ENCODE assay signal across 22 mouse cellular contexts in genomic region chr19:53797770-53798169, GRCm38 (mm10).
DNase-seq lines count a peak whose midpoint lies in the region; ATAC-seq and TF ChIP-seq lines count a peak whose summit lies in the region.
"Had no signal": no experiment of that assay in that cellular context is flagged by ENCODE, and none has a peak within 500 bp of the region (broad histone marks: within the 10 kb centered on the region; RNA-seq: fewer than 3 reads in every experiment).

No protein-coding gene starts in this region.

- no peak overlapping the region for H3K4me3 ChIP-seq in heart, embryonic 13.5 days
- H3K4me3 ChIP-seq in lung, embryonic 14.5 days (ENCODE audit: low read depth, low read length): no peak overlapping the region
- H3K4me3 ChIP-seq in lung, adult 2 months (replicated peaks; ENCODE audit: extremely low read depth, low read depth, low read length): no peak overlapping the region
- H3K4me3 ChIP-seq in embryonic facial prominence, embryonic 12.5 days: no peak overlapping the region
- H3K4me3 ChIP-seq: embryonic facial prominence, embryonic 15.5 days; forebrain, embryonic 15.5 days; hindbrain, embryonic 13.5 days; kidney, embryonic 15.5 days; limb, embryonic 13.5 days; midbrain, embryonic 13.5 days; stomach, embryonic 15.5 days had no signal

- no peak for TF ChIP-seq POLR2A in lung, adult 2 months (IDR thresholded peaks at IDR 0.05; ENCODE audit: borderline replicate concordance, extremely low read depth, low read depth, low read length)

- 0 out of 2 replicates have a peak overlapping the region, but pooled peaks have one; percentile 7 for H3K4me2 ChIP-seq in heart, embryonic 13.5 days
- H3K4me2 ChIP-seq in lung, embryonic 14.5 days: no peak overlapping the region
- no peak overlapping the region for H3K4me2 ChIP-seq in embryonic facial prominence, embryonic 12.5 days (replicated peaks)
- H3K4me2 ChIP-seq: embryonic facial prominence, embryonic 15.5 days; forebrain, embryonic 15.5 days; hindbrain, embryonic 13.5 days; kidney, embryonic 15.5 days; limb, embryonic 13.5 days; midbrain, embryonic 13.5 days; stomach, embryonic 15.5 days had no signal

- intact Hi-C loops in heart, postnatal 14 days (cut with DNase I): no loop called here

- TF ChIP-seq CTCF in lung, embryonic 14.5 days (IDR thresholded peaks at IDR 0.05; ENCODE audit: low read depth): no peak
- TF ChIP-seq CTCF in lung, adult 2 months (IDR thresholded peaks at IDR 0.05; ENCODE audit: insufficient read depth, low read length): no peak

- H3K36me3 ChIP-seq in heart, embryonic 13.5 days: no peaks in the 10 kb centered on the region
- no peaks in the 10 kb centered on the region for H3K36me3 ChIP-seq in lung, embryonic 14.5 days (ENCODE audit: insufficient read depth)
- no peaks in the 10 kb centered on the region for H3K36me3 ChIP-seq in embryonic facial prominence, embryonic 12.5 days
- H3K36me3 ChIP-seq: embryonic facial prominence, embryonic 15.5 days; forebrain, embryonic 15.5 days; hindbrain, embryonic 13.5 days; kidney, embryonic 15.5 days; limb, embryonic 13.5 days; midbrain, embryonic 13.5 days; stomach, embryonic 15.5 days had no signal

- peak overlapping the region; percentile 65 for H3K9ac ChIP-seq in heart, embryonic 13.5 days
- no peak overlapping the region for H3K9ac ChIP-seq in lung, embryonic 14.5 days
- H3K9ac ChIP-seq in embryonic facial prominence, embryonic 12.5 days: no peak overlapping the region
- H3K9ac ChIP-seq: embryonic facial prominence, embryonic 15.5 days; forebrain, embryonic 15.5 days; hindbrain, embryonic 13.5 days; kidney, embryonic 15.5 days; limb, embryonic 13.5 days; midbrain, embryonic 13.5 days; stomach, embryonic 15.5 days had no signal

- H3K27me3 ChIP-seq in heart, embryonic 13.5 days (replicated peaks): no peaks in the 10 kb centered on the region
- H3K27me3 ChIP-seq in lung, embryonic 14.5 days (ENCODE audit: insufficient read depth, low read length): no peaks in the 10 kb centered on the region
- H3K27me3 ChIP-seq in embryonic facial prominence, embryonic 12.5 days: no peaks in the 10 kb centered on the region
- H3K27me3 ChIP-seq: embryonic facial prominence, embryonic 15.5 days; forebrain, embryonic 15.5 days; hindbrain, embryonic 13.5 days; kidney, embryonic 15.5 days; limb, embryonic 13.5 days; megakaryocyte, embryonic 14.5 days; midbrain, embryonic 13.5 days; stomach, embryonic 15.5 days had no signal

- 63% methylated on average over 10 of the region's 10 CpGs for WGBS in heart, embryonic 13.5 days
- 57% methylated on average over 10 of the region's 10 CpGs for WGBS in lung, embryonic 14.5 days
- 61% methylated on average over 10 of the region's 10 CpGs for WGBS in lung, adult 2 months
- 78% methylated on average over 10 of the region's 10 CpGs for WGBS in embryonic facial prominence, embryonic 12.5 days

- peaks cover 96% of the 10 kb centered on the region for H3K4me1 ChIP-seq in heart, embryonic 13.5 days
- H3K4me1 ChIP-seq in lung, embryonic 14.5 days (ENCODE audit: insufficient read depth): no peaks in the 10 kb centered on the region; the same call in none of the 2 replicates
- no peaks in the 10 kb centered on the region for H3K4me1 ChIP-seq in lung, adult 2 months (ENCODE audit: control insufficient read depth, insufficient read depth, low read length)
- H3K4me1 ChIP-seq in embryonic facial prominence, embryonic 12.5 days: peaks cover 38% of the 10 kb centered on the region
- H3K4me1 ChIP-seq: forebrain, embryonic 15.5 days; midbrain, embryonic 13.5 days; stomach, embryonic 15.5 days had no signal

- no peaks in the 10 kb centered on the region for H3K9me3 ChIP-seq in heart, embryonic 13.5 days
- no peaks in the 10 kb centered on the region for H3K9me3 ChIP-seq in lung, embryonic 14.5 days (ENCODE audit: low read depth, low read length)
- no peaks in the 10 kb centered on the region for H3K9me3 ChIP-seq in embryonic facial prominence, embryonic 12.5 days
- H3K9me3 ChIP-seq: embryonic facial prominence, embryonic 15.5 days; forebrain, embryonic 15.5 days; hindbrain, embryonic 13.5 days; kidney, embryonic 15.5 days; limb, embryonic 13.5 days; megakaryocyte, embryonic 14.5 days; midbrain, embryonic 13.5 days; stomach, embryonic 15.5 days had no signal

- H3K27ac ChIP-seq in heart, embryonic 13.5 days (replicated peaks): peak overlapping the region; percentile 95
- no peak overlapping the region for H3K27ac ChIP-seq in lung, embryonic 14.5 days (ENCODE audit: low read depth)
- 0 out of 2 replicates have a peak overlapping the region, but pooled peaks have one; percentile 13 for H3K27ac ChIP-seq in embryonic facial prominence, embryonic 12.5 days
- H3K27ac ChIP-seq: embryonic facial prominence, embryonic 15.5 days; forebrain, embryonic 15.5 days; hindbrain, embryonic 13.5 days; kidney, embryonic 15.5 days; limb, embryonic 13.5 days; midbrain, embryonic 13.5 days; stomach, embryonic 15.5 days had no signal

- ATAC-seq in heart, embryonic 13.5 days (ENCODE audit: extremely low read depth, insufficient number of reproducible peaks, low FRiP score, low TSS enrichment): no peak
- ATAC-seq in lung, embryonic 14.5 days (ENCODE audit: insufficient read depth): no peak
- ATAC-seq in embryonic facial prominence, embryonic 12.5 days (ENCODE audit: insufficient number of reproducible peaks, insufficient read depth, low FRiP score, low TSS enrichment): no peak
- ATAC-seq: forebrain, embryonic 15.5 days; midbrain, embryonic 13.5 days had no signal

- DNase-seq in heart, postnatal 14 days: no peak
- peak; percentile 28 for DNase-seq in lung, embryonic 14.5 days
- no peak for DNase-seq in lung, adult 2 months
- DNase-seq in NIH3T3 (ENCODE audit: low read depth): peak; percentile 64
- no peak for DNase-seq in cerebellum, adult 8-10 months
- DNase-seq in adrenal gland, adult 18-20 months (ENCODE audit: low spot score in 2 of 2): no peak
- DNase-seq: adrenal gland, postnatal 36 days; cerebellum, postnatal 14 days; gastrocnemius, postnatal 14 days; kidney, adult 11 months; kidney, postnatal 36 days; thymus, postnatal 25 days had no signal

Comparison
In these comparisons a context has a peak if more than half of its experiments do, and no peak if none do; other contexts are left out.
1. DNase-seq: peak in lung, embryonic 14.5 days (single experiment) and NIH3T3 (single experiment); none in heart, postnatal 14 days (0 of 2), lung, adult 2 months (single experiment), cerebellum, adult 8-10 months (single experiment) and adrenal gland, adult 18-20 months (0 of 2).